Mouse (Mus musculus): ENCODE measurements around the gene Plekha6. TPM values are rescaled to one million over a fixed set of nuclear protein-coding genes. Genes with fewer than 3 reads are reported as not detected.

Plekha6 gene
- total RNA-seq, 1 experiment: 3.5 TPM

- Histone ChIP-seq H3K27ac (ENCODE audit: insufficient read depth, low read depth, low read length, poor library complexity, severe bottlenecking) (peak overlapping the region; percentile 3; the same call in 1 of the 2 replicates), H3K9me3 (ENCODE audit: control insufficient read depth, insufficient read depth, low read depth, low read length) (no peaks in the 10 kb centered on the region), H3K9ac (ENCODE audit: insufficient read depth, low read depth, low read length, poor library complexity, severe bottlenecking) (peak overlapping the region; percentile 2; the same call in 1 of the 2 replicates), H3K4me3 (ENCODE audit: insufficient read depth in 1 of 2, low read depth in 1 of 2, low read length in 2 of 2, poor library complexity in 1 of 2, severe bottlenecking in 1 of 2) (peak overlapping the region; percentile 1 to 42; a peak in 3 of 4 replicates), H3K4me1 (ENCODE audit: control insufficient read depth in 2 of 2, insufficient read depth in 2 of 2, low read length in 2 of 2, poor library complexity in 1 of 2) (peaks cover 0 to 6% of the 10 kb centered on the region in 2 experiments; a peak in 1 of 4 replicates), H3K36me3 (ENCODE audit: control insufficient read depth, insufficient read depth, low read length, poor library complexity, severe bottlenecking) (peaks cover 2% of the 10 kb centered on the region)
- no peak for TF ChIP-seq MAFK (IDR thresholded peaks at IDR 0.05; ENCODE audit: insufficient read depth, low read depth, low read length)
- peak; percentile 68; the same call in 1 of the 2 replicates for TF ChIP-seq ZC3H11A (IDR thresholded peaks at IDR 0.05; ENCODE audit: borderline replicate concordance, low read depth, low read length)
- TF ChIP-seq ZNF384 (IDR thresholded peaks at IDR 0.05; ENCODE audit: low read depth, low read length): peak; percentile 40; the same call in 1 of the 2 replicates
- DNase-seq (ENCODE audit: low read depth, low spot score): no peak
- in situ Hi-C loops (cut with MboI; ENCODE audit: low sequenced_read_pairs in 2 of 2, unreplicated experiment in 2 of 2): loop anchor here (25.0 kb wide), 1 partner anchor 109 kb away; the partner anchor contains the start of genes Mdm4 (in 2 of the 2) and Pik3c2b (in 2 of the 2)
Observed at GRCm38 (mm10) chr1:133146014-133147009, 17.7 kb upstream of the Plekha6 start.

- H3K9me3 ChIP-seq (ENCODE audit: control insufficient read depth, insufficient read depth, low read depth, low read length): no peaks in the 10 kb centered on the region
- H3K9ac ChIP-seq (ENCODE audit: insufficient read depth, low read depth, low read length, poor library complexity, severe bottlenecking): no peak overlapping the region
- no peak overlapping the region for H3K4me3 ChIP-seq (ENCODE audit: insufficient read depth in 1 of 2, low read depth in 1 of 2, low read length in 2 of 2, poor library complexity in 1 of 2, severe bottlenecking in 1 of 2)
- H3K36me3 ChIP-seq (ENCODE audit: control insufficient read depth, insufficient read depth, low read length, poor library complexity, severe bottlenecking): no peaks in the 10 kb centered on the region
- H3K27ac ChIP-seq (ENCODE audit: insufficient read depth, low read depth, low read length, poor library complexity, severe bottlenecking): no peak overlapping the region
- peaks cover 0 to 6% of the 10 kb centered on the region in 2 experiments; a peak in 1 of 4 replicates for H3K4me1 ChIP-seq (ENCODE audit: control insufficient read depth in 2 of 2, insufficient read depth in 2 of 2, low read length in 2 of 2, poor library complexity in 1 of 2)
- DNase-seq (ENCODE audit: low read depth, low spot score): no peak
- in situ Hi-C loops (cut with MboI; ENCODE audit: low sequenced_read_pairs in 2 of 2, unreplicated experiment in 2 of 2): loop anchor here (25.0 kb wide), 1 partner anchor 110 kb away; the partner anchor contains the start of genes Mdm4 (in 2 of the 2) and Pik3c2b (in 2 of the 2)
- TF ChIP-seq CHD2 (IDR thresholded peaks at IDR 0.05; ENCODE audit: low read depth, low read length) (no peak), ZNF384 (IDR thresholded peaks at IDR 0.05; ENCODE audit: low read depth, low read length) (no peak), ZC3H11A (IDR thresholded peaks at IDR 0.05; ENCODE audit: borderline replicate concordance, low read depth, low read length) (no peak), MAFK (IDR thresholded peaks at IDR 0.05; ENCODE audit: insufficient read depth, low read depth, low read length) (no peak), HCFC1 (IDR thresholded peaks at IDR 0.05; ENCODE audit: borderline replicate concordance, insufficient read depth, low read length) (no peak)
Observed at GRCm38 (mm10) chr1:133147324-133147723, 16.7 kb upstream of the Plekha6 start.

- Histone ChIP-seq H3K27ac (ENCODE audit: insufficient read depth, low read depth, low read length, poor library complexity, severe bottlenecking) (no peak overlapping the region), H3K4me1 (ENCODE audit: control insufficient read depth in 2 of 2, insufficient read depth in 2 of 2, low read length in 2 of 2, poor library complexity in 1 of 2) (peaks cover 0 to 6% of the 10 kb centered on the region in 2 experiments; a peak in 1 of 4 replicates), H3K4me3 (ENCODE audit: insufficient read depth in 1 of 2, low read depth in 1 of 2, low read length in 2 of 2, poor library complexity in 1 of 2, severe bottlenecking in 1 of 2) (no peak overlapping the region), H3K9me3 (ENCODE audit: control insufficient read depth, insufficient read depth, low read depth, low read length) (no peaks in the 10 kb centered on the region), H3K9ac (ENCODE audit: insufficient read depth, low read depth, low read length, poor library complexity, severe bottlenecking) (no peak overlapping the region), H3K36me3 (ENCODE audit: control insufficient read depth, insufficient read depth, low read length, poor library complexity, severe bottlenecking) (no peaks in the 10 kb centered on the region)
- in situ Hi-C loops (cut with MboI; ENCODE audit: low sequenced_read_pairs in 2 of 2, unreplicated experiment in 2 of 2): loop anchor here (25.0 kb wide), 1 partner anchor 111 kb away; the partner anchor contains the start of genes Mdm4 (in 2 of the 2) and Pik3c2b (in 2 of the 2)
- no peak for DNase-seq (ENCODE audit: low read depth, low spot score)
- TF ChIP-seq MAFK (IDR thresholded peaks at IDR 0.05; ENCODE audit: insufficient read depth, low read depth, low read length) (no peak), CHD2 (IDR thresholded peaks at IDR 0.05; ENCODE audit: low read depth, low read length) (no peak), ZC3H11A (IDR thresholded peaks at IDR 0.05; ENCODE audit: borderline replicate concordance, low read depth, low read length) (no peak), HCFC1 (IDR thresholded peaks at IDR 0.05; ENCODE audit: borderline replicate concordance, insufficient read depth, low read length) (no peak)
Observed at GRCm38 (mm10) chr1:133148122-133148521, 15.9 kb upstream of the Plekha6 start.

- no peak overlapping the region for H3K9ac ChIP-seq (ENCODE audit: insufficient read depth, low read depth, low read length, poor library complexity, severe bottlenecking)
- DNase-seq (ENCODE audit: low read depth, low spot score): no peak
- no peaks in the 10 kb centered on the region for H3K36me3 ChIP-seq (ENCODE audit: control insufficient read depth, insufficient read depth, low read length, poor library complexity, severe bottlenecking)
- TF ChIP-seq ZNF384 (IDR thresholded peaks at IDR 0.05; ENCODE audit: low read depth, low read length) (no peak), HCFC1 (IDR thresholded peaks at IDR 0.05; ENCODE audit: borderline replicate concordance, insufficient read depth, low read length) (no peak), ZC3H11A (IDR thresholded peaks at IDR 0.05; ENCODE audit: borderline replicate concordance, low read depth, low read length) (no peak), CHD2 (IDR thresholded peaks at IDR 0.05; ENCODE audit: low read depth, low read length) (no peak), MAFK (IDR thresholded peaks at IDR 0.05; ENCODE audit: insufficient read depth, low read depth, low read length) (no peak)
- peaks cover 0 to 6% of the 10 kb centered on the region in 2 experiments; a peak in 1 of 4 replicates for H3K4me1 ChIP-seq (ENCODE audit: control insufficient read depth in 2 of 2, insufficient read depth in 2 of 2, low read length in 2 of 2, poor library complexity in 1 of 2)
- H3K4me3 ChIP-seq (ENCODE audit: insufficient read depth in 1 of 2, low read depth in 1 of 2, low read length in 2 of 2, poor library complexity in 1 of 2, severe bottlenecking in 1 of 2): no peak overlapping the region
- H3K27ac ChIP-seq (ENCODE audit: insufficient read depth, low read depth, low read length, poor library complexity, severe bottlenecking): no peak overlapping the region
- in situ Hi-C loops (cut with MboI; ENCODE audit: low sequenced_read_pairs in 2 of 2, unreplicated experiment in 2 of 2): loop anchor here (25.0 kb wide), 2 partner anchors 212 to 462 kb away; partner anchors contain the start of genes Etnk2 (in 1 of the 2), Ren1 (in 1 of the 2) and Snrpe (in 1 of the 2)
- no peaks in the 10 kb centered on the region for H3K9me3 ChIP-seq (ENCODE audit: control insufficient read depth, insufficient read depth, low read depth, low read length)
Observed at GRCm38 (mm10) chr1:133150556-133150955, 13.5 kb upstream of the Plekha6 start.

Measured in ES-E14 (cell line).